Mouse (Mus musculus) intestine, postnatal 0 days (tissue): Measurements from ENCODE around the gene Sec23ip. TPM values are rescaled to one million over a fixed set of nuclear protein-coding genes. Genes with fewer than 3 reads are reported as not detected.
A peak's percentile ranks its signal among the peaks of the same experiment; 100 is the strongest.

Experiments
- ATAC-seq: fragments of 200-750 bp; cut with Nextera tagmentation; 2 replicates; pipeline ENCODE4 v1.8.0; 2017; ENCODE audit warnings: mild to moderate bottlenecking, moderate TSS enrichment, moderate library complexity
- H3K27ac ChIP-seq: fragments of 300-500 bp; sonication (generic); 2 replicates; pipeline ENCODE4 v1.5.1; 2014; ENCODE audit warnings: mild to moderate bottlenecking, low read depth, low read length, moderate library complexity
- H3K27me3 ChIP-seq: fragments of 300-500 bp; sonication (generic); replicated peaks from 2 replicates; pipeline ENCODE4 v1.6.1; 2014; ENCODE audit warnings: low read length, mixed read lengths; ENCODE audit not compliant: control insufficient read depth, insufficient read depth
- H3K36me3 ChIP-seq: fragments of 300-500 bp; sonication (generic); 2 replicates; pipeline ENCODE4 v1.6.1; 2014; ENCODE audit warnings: mild to moderate bottlenecking, moderate library complexity; ENCODE audit not compliant: control insufficient read depth, insufficient read depth
- H3K4me1 ChIP-seq: fragments of 300-500 bp; sonication (generic); replicated peaks from 2 replicates; pipeline ENCODE4 v1.6.1; 2014; ENCODE audit warnings: antibody characterized with exemption, low read length, mixed read lengths; ENCODE audit not compliant: control insufficient read depth, insufficient read depth
- H3K4me2 ChIP-seq: fragments of 300-500 bp; sonication (generic); replicated peaks from 2 replicates; pipeline ENCODE4 v1.6.1; 2014; ENCODE audit warnings: low read depth, mild to moderate bottlenecking, moderate library complexity
- H3K4me3 ChIP-seq: fragments of 300-500 bp; sonication (generic); 2 replicates; pipeline ENCODE4 v1.5.1; 2014; ENCODE audit warnings: low read depth, low read length
- H3K9ac ChIP-seq: fragments of 300-500 bp; sonication (generic); 2 replicates; pipeline ENCODE4 v1.6.1; 2014; ENCODE audit warnings: mild to moderate bottlenecking, low read depth, low read length
- H3K9me3 ChIP-seq: fragments of 300-500 bp; sonication (generic); 2 replicates; pipeline ENCODE4 v1.6.1; 2016; ENCODE audit warnings: mixed run types; ENCODE audit not compliant: control insufficient read depth
- CTCF ChIP-seq: sonication (generic); IDR thresholded peaks from 2 replicates; pipeline ENCODE4 v1.5.1; 2016; ENCODE audit warnings: low read depth, mild to moderate bottlenecking, control low read depth, antibody characterized with exemption, moderate library complexity
- WGBS: fragments of 180-500 bp; shearing (Covaris S2); extraction: QIAGEN DNeasy Blood & Tissue Kit; methylation state at CpG from one replicate; pipeline ENCODE4 v1.1.7; 2014; 5-methylcytosine and 5-hydroxymethylcytosine counted together
- polyA plus RNA-seq: library from polyadenylated mRNA; unstranded; fragments of >200 nt; fragmentation: Nextera tagmentation; extraction: Ambion mirVana; gene quantifications from 2 replicates; pipeline ENCODE4 v1.2.1, GENCODE M21; 2015

The Sec23ip gene
- polyA plus RNA-seq, 1 experiment from 2014 or later = 15.3 TPM

- 73% methylated on average over 4 of the region's 4 CpGs for WGBS
- Histone ChIP-seq H3K4me1 (peaks cover 12% of the 10 kb centered on the region), H3K9me3 (no peaks in the 10 kb centered on the region), H3K4me3 (no peak overlapping the region), H3K9ac (no peak overlapping the region), H3K27ac (no peak overlapping the region), H3K27me3 (no peaks in the 10 kb centered on the region), H3K36me3 (peaks cover 65% of the 10 kb centered on the region), H3K4me2 (no peak overlapping the region)
- no peak for TF ChIP-seq CTCF
- no peak for ATAC-seq
Measured at GRCm38 (mm10) chr7:128752012-128752411, 7.3 kb downstream of the Sec23ip start.

- H3K4me1 ChIP-seq = no peaks in the 10 kb centered on the region
- no peak for ATAC-seq
- no peak overlapping the region for H3K4me3 ChIP-seq
- no peaks in the 10 kb centered on the region for H3K9me3 ChIP-seq
- no peak for TF ChIP-seq CTCF
- WGBS = 73% methylated on average over 1 of the region's 1 CpGs
- H3K36me3 ChIP-seq = peaks cover 87% of the 10 kb centered on the region
- H3K9ac ChIP-seq = no peak overlapping the region
- no peaks in the 10 kb centered on the region for H3K27me3 ChIP-seq
- H3K4me2 ChIP-seq = no peak overlapping the region
- no peak overlapping the region for H3K27ac ChIP-seq
Measured at GRCm38 (mm10) chr7:128755396-128755795, 10.7 kb downstream of the Sec23ip start.

GRCm38 (mm10) chr7:128758948-128759347, 14.2 kb downstream of the Sec23ip start:
- peaks cover 88% of the 10 kb centered on the region for H3K36me3 ChIP-seq
- WGBS = 89% methylated on average over 4 of the region's 4 CpGs
- no peaks in the 10 kb centered on the region for H3K27me3 ChIP-seq
- H3K4me2 ChIP-seq = no peak overlapping the region
- H3K4me1 ChIP-seq = no peaks in the 10 kb centered on the region
- no peak overlapping the region for H3K9ac ChIP-seq
- no peak for ATAC-seq
- H3K9me3 ChIP-seq = no peaks in the 10 kb centered on the region
- no peak for TF ChIP-seq CTCF
- H3K4me3 ChIP-seq = no peak overlapping the region
- no peak overlapping the region for H3K27ac ChIP-seq

GRCm38 (mm10) chr7:128766696-128767095, 22.0 kb downstream of the Sec23ip start:
- Histone ChIP-seq H3K36me3 (peaks cover 73% of the 10 kb centered on the region), H3K27ac (no peak overlapping the region), H3K27me3 (no peaks in the 10 kb centered on the region), H3K9ac (no peak overlapping the region), H3K9me3 (no peaks in the 10 kb centered on the region), H3K4me1 (no peaks in the 10 kb centered on the region), H3K4me2 (no peak overlapping the region), H3K4me3 (no peak overlapping the region)
- ATAC-seq = no peak
- TF ChIP-seq CTCF = no peak

GRCm38 (mm10) chr7:128777201-128777600, 32.5 kb downstream of the Sec23ip start:
- peaks cover 83% of the 10 kb centered on the region for H3K36me3 ChIP-seq
- H3K4me1 ChIP-seq = no peaks in the 10 kb centered on the region
- H3K4me2 ChIP-seq = no peak overlapping the region
- no peak overlapping the region for H3K9ac ChIP-seq
- no peaks in the 10 kb centered on the region for H3K9me3 ChIP-seq
- H3K27me3 ChIP-seq = no peaks in the 10 kb centered on the region
- H3K27ac ChIP-seq = no peak overlapping the region
- 86% methylated on average over 6 of the region's 6 CpGs for WGBS
- no peak for ATAC-seq
- no peak for TF ChIP-seq CTCF
- no peak overlapping the region for H3K4me3 ChIP-seq

- Histone ChIP-seq H3K27me3 (no peaks in the 10 kb centered on the region), H3K36me3 (peaks cover 85% of the 10 kb centered on the region), H3K9ac (no peak overlapping the region), H3K4me3 (no peak overlapping the region), H3K4me2 (no peak overlapping the region), H3K9me3 (no peaks in the 10 kb centered on the region), H3K27ac (no peak overlapping the region), H3K4me1 (no peaks in the 10 kb centered on the region)
- 47% methylated on average over 6 of the region's 6 CpGs for WGBS
- ATAC-seq = no peak
- TF ChIP-seq CTCF = peak; percentile 84
Measured at GRCm38 (mm10) chr7:128779305-128779704, 34.6 kb downstream of the Sec23ip start.

- ATAC-seq = no peak
- Histone ChIP-seq H3K9me3 (no peaks in the 10 kb centered on the region), H3K27ac (no peak overlapping the region), H3K4me2 (no peak overlapping the region), H3K4me3 (no peak overlapping the region), H3K36me3 (peaks cover 72% of the 10 kb centered on the region), H3K4me1 (no peaks in the 10 kb centered on the region), H3K27me3 (no peaks in the 10 kb centered on the region), H3K9ac (no peak overlapping the region)
- no peak for TF ChIP-seq CTCF
- 88% methylated on average over 3 of the region's 3 CpGs for WGBS
Measured at GRCm38 (mm10) chr7:128781846-128782245, 37.1 kb downstream of the Sec23ip start.
